Mouse (Mus musculus) heart, postnatal 0 days (tissue): ENCODE data around the gene Plcb3.

Source experiments
- CTCF ChIP-seq: IDR thresholded peaks from 2 replicates; pipeline ENCODE4 v1.5.1; 2016; ENCODE audit warnings: antibody characterized with exemption, control low read depth, low read depth
- EP300 ChIP-seq: IDR thresholded peaks from 2 replicates; pipeline ENCODE4 v1.6.1; 2016; ENCODE audit warnings: antibody characterized with exemption, low read depth

DNA sequence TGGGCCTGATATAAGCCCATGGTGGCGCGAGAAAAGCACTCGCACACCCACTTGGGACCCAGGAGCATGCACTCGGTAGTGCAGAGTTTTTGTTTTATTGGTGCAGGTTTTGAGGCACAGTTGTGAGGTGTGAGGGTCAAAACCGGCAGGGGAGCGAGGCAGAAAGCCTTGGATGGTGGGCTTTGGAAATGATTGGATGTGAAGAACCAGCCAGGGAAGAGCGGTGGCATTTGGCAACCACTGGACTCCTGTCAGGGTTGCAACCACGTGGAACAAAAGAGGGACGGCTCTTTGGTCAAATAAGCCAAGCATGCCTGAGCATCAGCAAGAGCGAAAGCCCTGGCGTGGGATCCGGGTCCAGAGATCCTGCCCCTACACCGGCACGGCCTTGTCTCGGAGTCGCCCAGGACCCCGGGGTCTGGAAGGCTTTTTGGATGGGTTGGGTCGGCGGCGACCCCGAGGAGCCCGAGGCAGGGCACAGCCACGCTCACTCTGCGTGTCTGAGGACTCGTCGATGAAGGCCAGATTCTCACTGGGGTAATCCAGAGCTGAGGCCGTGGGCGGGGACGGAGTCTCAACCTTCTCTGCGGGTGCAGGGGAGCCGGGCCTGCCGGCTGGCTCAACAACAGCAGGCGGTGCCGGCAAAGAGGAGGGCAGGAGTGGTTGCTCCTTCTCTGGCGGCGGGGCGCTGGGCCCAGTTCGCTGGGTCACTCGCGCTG, 50.5 kb downstream of the Plcb3 start:
- TF ChIP-seq CTCF (no peak), EP300 (no peak)
